Mouse (Mus musculus) testis, adult 2 months (tissue): ENCODE results near the gene Mical3. TPM values are rescaled to one million over a fixed set of nuclear protein-coding genes. Genes with fewer than 3 reads are reported as not detected.

ENCODE experiments used
- H3K27ac ChIP-seq: fragments of 200-500 bp; 2 replicates; pipeline ENCODE4 v1.5.1; 2012; ENCODE audit warnings: low read depth, low read length; ENCODE audit not compliant: control insufficient read depth, insufficient read depth
- H3K27me3 ChIP-seq: fragments of 200-500 bp; 2 replicates; pipeline ENCODE4 v1.6.1; 2012; ENCODE audit warnings: mild to moderate bottlenecking, low read length, moderate library complexity; ENCODE audit not compliant: control insufficient read depth, insufficient read depth
- H3K36me3 ChIP-seq: fragments of 200-500 bp; 2 replicates; pipeline ENCODE4 v1.6.1; 2012; ENCODE audit warnings: mild to moderate bottlenecking, low read length; ENCODE audit not compliant: control insufficient read depth, insufficient read depth
- H3K4me1 ChIP-seq: fragments of 200-500 bp; 2 replicates; pipeline ENCODE4 v1.6.1; 2012; ENCODE audit warnings: low read length; ENCODE audit not compliant: control insufficient read depth, insufficient read depth
- H3K4me3 ChIP-seq: fragments of 200-500 bp; 2 replicates; pipeline ENCODE4 v1.5.1; 2012; ENCODE audit warnings: low read depth, mild to moderate bottlenecking, low read length, moderate library complexity, mixed read lengths; ENCODE audit not compliant: control insufficient read depth
- CTCF ChIP-seq: fragments of 200-500 bp; IDR thresholded peaks from 2 replicates; pipeline ENCODE4 v1.5.1; 2012; ENCODE audit warnings: low read depth, mild to moderate bottlenecking, inconsistent platforms, low read length, moderate library complexity; ENCODE audit not compliant: control insufficient read depth, insufficient read depth, insufficient replicate concordance
- POLR2A ChIP-seq: fragments of 200-500 bp; IDR thresholded peaks from 2 replicates; pipeline ENCODE4 v1.6.1; 2012; ENCODE audit warnings: low read depth, mild to moderate bottlenecking, inconsistent platforms, low read length, moderate library complexity; ENCODE audit not compliant: control insufficient read depth
- polyA plus RNA-seq: library from polyadenylated mRNA; depleted of rRNA; stranded (reverse); fragments of >200 nt; gene quantifications from 2 replicates; pipeline ENCODE4 v1.2.3, GENCODE M21; 2012

Mical3 gene
- polyA plus RNA-seq, 1 experiment: 199 TPM

DNA sequence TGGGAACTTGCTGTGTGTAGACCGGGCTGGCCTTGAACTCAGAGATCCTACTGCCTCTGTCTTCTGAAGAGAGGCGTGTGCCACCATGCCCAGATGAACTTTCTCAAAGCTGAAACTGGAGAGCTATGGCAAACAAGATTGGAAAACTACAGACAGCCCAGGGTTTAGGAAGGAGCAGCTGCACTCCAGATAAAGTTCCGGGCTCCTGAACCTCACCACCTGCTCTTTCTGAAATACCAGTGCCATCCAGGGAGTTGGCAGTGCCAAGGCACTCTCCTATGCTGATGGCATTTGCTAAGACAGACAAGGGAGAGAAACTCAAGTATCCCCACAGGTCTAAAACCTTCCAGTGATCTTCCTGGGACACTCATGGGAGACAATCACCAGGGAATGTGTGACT lies 166.6 kb downstream of the Mical3 start:
- Histone ChIP-seq H3K36me3 (no peaks in the 10 kb centered on the region), H3K27me3 (no peaks in the 10 kb centered on the region), H3K4me3 (no peak overlapping the region), H3K4me1 (peaks cover 4% of the 10 kb centered on the region), H3K27ac (no peak overlapping the region)
- TF ChIP-seq POLR2A (no peak), CTCF (no peak)

DNA sequence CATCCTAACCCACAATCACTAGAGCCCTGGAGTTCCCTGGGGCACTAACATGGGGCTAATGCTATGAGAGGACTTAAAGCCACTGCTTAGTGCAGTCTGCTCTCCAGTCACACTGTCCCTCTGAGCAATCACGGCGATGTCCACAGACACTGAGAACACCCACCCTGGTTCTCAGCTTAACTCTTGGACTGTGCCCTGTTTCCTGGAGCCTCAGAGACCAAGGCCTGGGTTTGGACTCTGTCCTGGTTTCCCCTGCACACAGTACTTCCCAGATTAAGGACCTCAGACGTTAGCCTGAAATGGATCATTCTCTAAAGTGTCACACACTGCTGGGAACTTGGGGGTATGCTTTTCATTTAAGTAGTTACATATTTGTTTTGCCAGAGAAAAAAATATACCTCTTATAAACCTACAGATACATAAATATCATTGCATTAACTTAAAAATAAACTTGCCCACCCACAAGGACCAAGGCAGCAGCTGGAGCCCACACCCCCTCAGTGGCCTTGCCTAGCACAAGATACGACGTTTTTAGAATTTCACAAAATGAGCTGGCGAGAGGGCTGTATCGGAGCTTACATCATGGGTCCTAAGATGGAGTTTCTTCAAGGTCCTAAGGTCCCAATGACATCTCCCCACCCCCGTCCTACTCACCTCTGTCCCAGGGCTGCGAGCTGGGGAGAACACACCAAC lies 170.3 kb downstream of the Mical3 start:
- Histone ChIP-seq H3K36me3 (no peaks in the 10 kb centered on the region), H3K4me3 (no peak overlapping the region)

DNA sequence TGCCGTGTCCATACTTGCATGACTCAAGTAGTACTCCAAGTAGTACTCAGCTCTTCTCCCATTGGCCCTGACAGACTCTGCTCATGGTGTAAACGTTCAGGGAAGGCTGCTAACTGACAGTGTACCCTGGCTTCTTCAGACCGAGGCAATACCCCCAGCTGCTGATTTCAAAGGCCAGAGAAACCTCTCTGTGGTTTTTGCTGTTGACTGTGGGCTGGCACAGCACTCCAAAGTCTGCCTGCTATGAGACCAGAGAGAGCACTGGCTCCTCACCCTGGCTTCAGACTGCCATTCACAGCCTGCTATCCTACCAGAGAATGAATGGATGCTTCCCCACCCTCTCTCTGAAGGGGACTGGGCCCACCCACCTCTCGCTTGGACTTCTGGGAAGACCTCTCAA lies 173.5 kb downstream of the Mical3 start:
- TF ChIP-seq POLR2A (no peak), CTCF (no peak)
- H3K4me3 ChIP-seq: no peak overlapping the region
- no peaks in the 10 kb centered on the region for H3K36me3 ChIP-seq
- no peak overlapping the region for H3K27ac ChIP-seq
- no peaks in the 10 kb centered on the region for H3K27me3 ChIP-seq
- H3K4me1 ChIP-seq: peaks cover 10% of the 10 kb centered on the region

More for the DNA sequence above, 170.3 kb downstream of the Mical3 start:
- TF ChIP-seq CTCF (no peak), POLR2A (no peak)
- Histone ChIP-seq H3K4me1 (peaks cover 10% of the 10 kb centered on the region), H3K27ac (no peak overlapping the region), H3K27me3 (no peaks in the 10 kb centered on the region)

DNA sequence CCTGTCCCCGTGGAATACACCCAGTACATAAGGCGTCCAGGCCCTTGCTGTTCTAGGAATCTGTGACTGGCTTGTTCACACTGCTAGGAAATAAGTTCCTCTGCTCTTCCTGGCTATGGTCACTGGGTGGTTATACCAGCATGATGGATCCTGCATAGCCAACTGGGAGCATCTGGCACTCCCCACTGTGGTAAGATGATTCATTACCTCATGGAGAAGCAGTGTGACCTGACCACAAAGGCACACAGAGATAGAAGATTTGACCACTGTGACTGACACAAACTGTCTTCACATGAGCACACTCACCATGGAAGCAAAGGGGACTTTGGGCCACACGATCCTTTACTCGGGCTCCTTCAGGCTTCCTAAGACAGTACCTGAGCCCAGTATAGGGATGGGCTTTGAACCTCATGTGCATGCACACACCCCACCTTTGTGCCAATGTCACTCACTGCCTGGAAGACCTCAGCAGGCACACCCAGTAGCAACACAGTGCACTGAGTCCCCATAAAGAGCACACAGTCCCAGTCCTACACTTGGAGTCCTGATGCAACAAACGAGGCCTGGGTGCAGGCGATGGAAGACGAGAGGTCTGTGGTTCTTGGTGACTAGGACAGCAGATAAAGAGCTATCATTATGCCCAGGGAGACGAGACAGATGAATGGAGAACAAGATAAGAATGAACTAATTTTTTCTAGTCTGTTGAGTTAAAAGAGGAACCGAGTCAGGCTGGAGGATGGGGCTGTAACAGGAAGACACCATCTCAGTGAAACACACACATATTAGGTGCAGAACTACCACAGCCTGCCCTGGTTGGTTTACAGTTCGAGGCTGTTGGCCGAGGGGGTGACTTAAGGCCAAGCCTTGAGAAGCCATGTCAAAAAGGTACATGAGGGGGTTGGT lies 174.3 kb downstream of the Mical3 start:
- TF ChIP-seq POLR2A: no peak
- no peak for TF ChIP-seq CTCF
- Histone ChIP-seq H3K27ac (no peak overlapping the region), H3K4me3 (no peak overlapping the region), H3K4me1 (peaks cover 10% of the 10 kb centered on the region), H3K27me3 (no peaks in the 10 kb centered on the region), H3K36me3 (no peaks in the 10 kb centered on the region)

- Histone ChIP-seq H3K4me1 (peaks cover 10% of the 10 kb centered on the region), H3K4me3 (no peak overlapping the region), H3K27ac (no peak overlapping the region), H3K36me3 (no peaks in the 10 kb centered on the region), H3K27me3 (no peaks in the 10 kb centered on the region)
- TF ChIP-seq POLR2A: no peak
- TF ChIP-seq CTCF: no peak
These were observed 175.6 kb downstream of the Mical3 start for GRCm38 (mm10) chr6:120955215-120955614.

DNA sequence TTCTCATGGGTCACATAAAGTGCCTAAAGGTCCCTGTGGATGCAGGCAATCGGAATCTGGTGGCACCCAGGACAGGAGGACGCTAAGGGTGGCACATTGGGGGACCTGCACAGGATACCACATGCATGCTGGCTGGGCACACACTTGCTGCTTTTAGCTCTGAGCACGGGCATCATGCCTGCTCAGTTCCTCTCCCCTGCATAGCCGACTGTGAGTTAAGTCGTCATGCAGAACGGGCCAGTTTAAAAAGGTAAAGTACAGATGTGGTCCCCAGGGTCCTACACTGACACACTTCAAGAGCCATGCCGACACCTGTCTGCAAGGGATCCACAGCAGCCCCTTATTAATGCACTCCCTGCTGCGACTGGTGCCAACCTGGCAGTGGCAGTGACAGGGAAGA lies 176.6 kb downstream of the Mical3 start:
- Histone ChIP-seq H3K36me3 (no peaks in the 10 kb centered on the region), H3K27me3 (no peaks in the 10 kb centered on the region), H3K4me1 (peaks cover 5% of the 10 kb centered on the region), H3K27ac (no peak overlapping the region), H3K4me3 (no peak overlapping the region)
- TF ChIP-seq CTCF: no peak
- TF ChIP-seq POLR2A: no peak

- Histone ChIP-seq H3K36me3 (no peaks in the 10 kb centered on the region), H3K4me3 (no peak overlapping the region), H3K27ac (no peak overlapping the region), H3K27me3 (no peaks in the 10 kb centered on the region), H3K4me1 (no peaks in the 10 kb centered on the region)
- no peak for TF ChIP-seq POLR2A
- TF ChIP-seq CTCF: no peak
These were observed 178.3 kb downstream of the Mical3 start for GRCm38 (mm10) chr6:120952475-120952874.

GRCm38 (mm10) chr6:120951311-120951710 lies 179.5 kb downstream of the Mical3 start:
- no peaks in the 10 kb centered on the region for H3K27me3 ChIP-seq
- TF ChIP-seq CTCF: no peak
- no peak for TF ChIP-seq POLR2A
- no peaks in the 10 kb centered on the region for H3K4me1 ChIP-seq
- H3K4me3 ChIP-seq: no peak overlapping the region
- no peak overlapping the region for H3K27ac ChIP-seq
- no peaks in the 10 kb centered on the region for H3K36me3 ChIP-seq
